Comparison of ENCODE assay signal across 8 mouse cellular contexts in genomic region chr12:40257226-40257625, GRCm38 (mm10). TPM values are rescaled to one million over a fixed set of nuclear protein-coding genes. Genes with fewer than 3 reads are reported as not detected.
A peak's percentile ranks its signal among the peaks of the same experiment; 100 is the strongest.
DNase-seq lines count a peak whose midpoint lies in the region; ATAC-seq and TF ChIP-seq lines count a peak whose summit lies in the region.

No protein-coding gene starts in this region.

- peak; percentile 94 for ATAC-seq in forebrain, postnatal 0 days
- ATAC-seq in hindbrain, embryonic 16.5 days = peak; percentile 91
- peak; percentile 99 for ATAC-seq in megakaryocyte progenitor cell, adult 5-6 weeks (replicated peaks; ENCODE audit: poor library complexity)

- no peak overlapping the region for H3K4me2 ChIP-seq in forebrain, postnatal 0 days (ENCODE audit: low read depth)
- no peak overlapping the region for H3K4me2 ChIP-seq in hindbrain, embryonic 16.5 days (ENCODE audit: low read length)

- peak; percentile 84 for DNase-seq in MN1 (ENCODE audit: low spot score)
- DNase-seq in cerebellum, adult 11-12 months = peak; percentile 49
- DNase-seq in forebrain, postnatal 0 days = peak; percentile 93
- peak; percentile 75 for DNase-seq in left cerebral cortex, adult 11 months (ENCODE audit: low spot score)
- peak; percentile 89 to 92 for DNase-seq in right cerebral cortex, postnatal 10 days (ENCODE audit: low spot score in 2 of 2)
- DNase-seq in urinary bladder, postnatal 4 days (ENCODE audit: low spot score in 2 of 2) = peak; percentile 67 to 81

- H3K4me1 ChIP-seq in forebrain, postnatal 0 days (ENCODE audit: insufficient read depth) = no peaks in the 10 kb centered on the region
- no peaks in the 10 kb centered on the region for H3K4me1 ChIP-seq in hindbrain, embryonic 16.5 days (ENCODE audit: control insufficient read depth, insufficient read depth, low read depth, low read length)

- 0% methylated on average over 8 of the region's 8 CpGs for WGBS in forebrain, postnatal 0 days
- WGBS in hindbrain, embryonic 16.5 days = 3% methylated on average over 8 of the region's 8 CpGs

- H3K4me3 ChIP-seq in forebrain, postnatal 0 days (ENCODE audit: low read depth, low read length) = no peak overlapping the region
- H3K4me3 ChIP-seq in hindbrain, embryonic 16.5 days (ENCODE audit: low read length) = no peak overlapping the region

- H3K9ac ChIP-seq in forebrain, postnatal 0 days = no peak overlapping the region
- no peak overlapping the region for H3K9ac ChIP-seq in hindbrain, embryonic 16.5 days (ENCODE audit: low read depth, low read length)

- TF ChIP-seq CTCF in forebrain, postnatal 0 days (IDR thresholded peaks at IDR 0.05; ENCODE audit: low read depth) = peak; percentile 95

- no peak overlapping the region for H3K27ac ChIP-seq in forebrain, postnatal 0 days (ENCODE audit: low read depth, low read length)
- no peak overlapping the region for H3K27ac ChIP-seq in hindbrain, embryonic 16.5 days (ENCODE audit: low read depth, low read length)

- no peaks in the 10 kb centered on the region for H3K9me3 ChIP-seq in forebrain, postnatal 0 days (ENCODE audit: low read length)
- no peaks in the 10 kb centered on the region for H3K9me3 ChIP-seq in hindbrain, embryonic 16.5 days (ENCODE audit: control insufficient read depth, low read length)

- H3K36me3 ChIP-seq in forebrain, postnatal 0 days (ENCODE audit: insufficient read depth) = no peaks in the 10 kb centered on the region
- no peaks in the 10 kb centered on the region for H3K36me3 ChIP-seq in hindbrain, embryonic 16.5 days (ENCODE audit: control insufficient read depth, insufficient read depth, low read length)

- no peaks in the 10 kb centered on the region for H3K27me3 ChIP-seq in forebrain, postnatal 0 days (ENCODE audit: insufficient read depth, low read length)
- no peaks in the 10 kb centered on the region for H3K27me3 ChIP-seq in hindbrain, embryonic 16.5 days (replicated peaks; ENCODE audit: control insufficient read depth, insufficient read depth, low read length)

RNA-seq across cellular contexts. Expression of gene Ifrd1, which starts 8.9 kb away (rescaled TPM):
- total RNA-seq in forebrain, postnatal 0 days (2014; rRNA removed) = 71.3 and 87.9 TPM in 2 replicates
- polyA plus RNA-seq in forebrain, postnatal 0 days (2015; fragmentation: Nextera tagmentation; extraction: Ambion mirVana) = 156 TPM in 2 replicates
- 152 and 156 TPM in 2 replicates for polyA plus RNA-seq in hindbrain, embryonic 16.5 days (2015; fragmentation: Nextera tagmentation; extraction: Ambion mirVana)
- 145 and 175 TPM in 2 replicates for total RNA-seq in megakaryocyte progenitor cell, adult 5-6 weeks (2015)
- 111 and 112 TPM in 2 replicates for total RNA-seq in megakaryocyte progenitor cell, adult 5-6 weeks (2017)

RNA-seq across cellular contexts. Expression of gene Lsmem1, which starts 57.9 kb away (rescaled TPM):
- 0.14 and 0.23 TPM in 2 replicates for total RNA-seq in forebrain, postnatal 0 days (2014; rRNA removed)
- polyA plus RNA-seq in forebrain, postnatal 0 days (2015; fragmentation: Nextera tagmentation; extraction: Ambion mirVana) = 0.27 and 0.33 TPM in 2 replicates
- 0.16 TPM in 1 of 2 replicates, not detected in the other for polyA plus RNA-seq in hindbrain, embryonic 16.5 days (2015; fragmentation: Nextera tagmentation; extraction: Ambion mirVana)
- total RNA-seq in megakaryocyte progenitor cell, adult 5-6 weeks (2015) = not detected in 2 replicates
- total RNA-seq in megakaryocyte progenitor cell, adult 5-6 weeks (2017) = 0.24 and 0.54 TPM in 2 replicates
